Mouse (Mus musculus) ovary, postnatal 36 days (tissue): ENCODE measurements at regions not wholly inside any gene's neighbourhood (a gene's known extent, or its start where the extent isn't known, plus 50 kb on each side); places are given as distances from the start of the nearest gene placed in this dataset.

Experiments
- DNase-seq: peaks from one replicate; pipeline ENCODE4 v3.0.0; 2022; ENCODE audit warnings: low spot score, mixed read lengths

- DNase-seq = no peak
Observed at GRCm38 (mm10) chr4:34105251-34105650, 55.3 kb upstream of the Spaca1 start.

GRCm38 (mm10) chr4:34114323-34114722 is 64.3 kb upstream of the Spaca1 start:
- no peak for DNase-seq

- no peak for DNase-seq
Observed at GRCm38 (mm10) chr4:34117086-34117485, 67.1 kb upstream of the Spaca1 start.

- no peak for DNase-seq
Observed at GRCm38 (mm10) chr4:34122959-34123520, 73.0 kb upstream of the Spaca1 start.

- DNase-seq = no peak
Observed at GRCm38 (mm10) chr4:34128224-34128623, 78.2 kb upstream of the Spaca1 start.

GRCm38 (mm10) chr4:34146133-34146867 is 96.3 kb upstream of the Spaca1 start:
- DNase-seq = no peak

GRCm38 (mm10) chr4:34148956-34149739 is 99.2 kb upstream of the Spaca1 start:
- DNase-seq = no peak

- DNase-seq = no peak
Observed at GRCm38 (mm10) chr4:34151605-34152347, 101.8 kb upstream of the Spaca1 start.

- DNase-seq = no peak
Observed at GRCm38 (mm10) chr4:34155501-34155900, 105.5 kb upstream of the Spaca1 start.

GRCm38 (mm10) chr4:34157818-34158511 is 108.0 kb upstream of the Spaca1 start:
- DNase-seq = no peak

GRCm38 (mm10) chr4:34171265-34171862 is 121.4 kb upstream of the Spaca1 start:
- no peak for DNase-seq

- DNase-seq = no peak
Observed at GRCm38 (mm10) chr4:34172000-34172399, 122.0 kb upstream of the Spaca1 start.

GRCm38 (mm10) chr4:34177421-34177820 is 127.4 kb upstream of the Spaca1 start:
- no peak for DNase-seq

- DNase-seq = no peak
Observed at GRCm38 (mm10) chr4:34186522-34186921, 136.5 kb upstream of the Spaca1 start.

- no peak for DNase-seq
Observed at GRCm38 (mm10) chr4:34203193-34203848, 153.3 kb upstream of the Spaca1 start.

GRCm38 (mm10) chr4:34209179-34209896 is 159.3 kb upstream of the Spaca1 start:
- DNase-seq = no peak

- DNase-seq = no peak
Observed at GRCm38 (mm10) chr4:34213731-34214130, 163.7 kb upstream of the Spaca1 start.

GRCm38 (mm10) chr4:34214346-34214745 is 164.4 kb upstream of the Spaca1 start:
- DNase-seq = no peak

GRCm38 (mm10) chr4:34221915-34222314 is 171.9 kb upstream of the Spaca1 start:
- no peak for DNase-seq
